8 mouse cellular contexts compared by ENCODE assay signal in the genomic region with DNA sequence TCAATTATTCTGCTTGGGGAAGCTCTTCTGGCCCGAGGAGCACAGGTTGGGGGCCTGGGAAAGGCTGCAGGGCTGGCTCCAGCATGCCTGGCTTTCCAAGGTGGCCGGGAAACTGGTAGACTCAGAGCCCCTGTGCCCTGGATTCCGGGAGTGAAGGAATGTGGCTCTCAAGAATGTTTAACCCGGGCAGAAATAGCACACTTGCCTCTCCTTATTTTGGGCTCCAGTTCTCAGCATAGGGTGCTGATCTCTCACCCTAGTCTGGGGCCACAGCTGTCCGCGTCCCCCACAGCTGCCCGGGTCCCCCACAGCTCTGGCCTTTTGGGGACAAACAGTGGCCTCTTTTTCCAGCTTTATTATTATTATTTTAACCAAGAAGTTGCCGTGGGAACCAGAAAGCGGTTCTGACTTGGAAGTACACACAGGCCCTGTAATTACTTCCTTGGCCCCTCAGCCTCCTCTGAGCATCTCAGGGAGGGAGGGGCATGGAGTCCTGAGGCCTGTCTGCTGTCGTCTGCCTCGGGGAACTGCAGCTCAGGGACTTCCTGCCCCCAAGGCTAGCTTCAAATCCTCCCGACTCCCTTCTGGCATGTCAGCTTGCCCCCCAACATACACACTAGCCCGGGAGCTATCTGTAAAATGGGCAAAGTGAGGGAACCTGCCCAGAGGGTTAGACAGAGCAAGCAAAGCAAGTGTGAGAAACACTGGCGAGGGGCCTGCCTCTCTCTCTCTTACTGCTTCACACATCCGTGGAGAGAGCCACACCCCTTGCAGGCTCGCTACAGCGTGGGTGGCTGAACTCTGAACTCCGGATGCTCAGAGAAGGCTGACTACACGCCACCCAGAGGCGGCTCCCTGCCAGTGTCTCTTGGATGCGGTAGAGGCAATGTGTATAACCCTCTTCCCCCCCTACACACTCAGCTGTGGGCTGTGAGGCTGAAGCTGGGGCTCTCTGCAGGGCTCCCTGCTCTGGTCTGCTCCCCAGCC. TPM values are rescaled to one million over a fixed set of nuclear protein-coding genes. Genes with fewer than 3 reads are reported as not detected.
DNase-seq lines count a peak whose midpoint lies in the region; ATAC-seq and TF ChIP-seq lines count a peak whose summit lies in the region.

No protein-coding gene starts in this region.

- H3K9ac ChIP-seq in liver, embryonic 11.5 days (ENCODE audit: low read depth, low read length), result no peak overlapping the region
- H3K9ac ChIP-seq in stomach, embryonic 14.5 days (replicated peaks; ENCODE audit: low read depth, low read length), result no peak overlapping the region

- peaks cover 15% of the 10 kb centered on the region for H3K36me3 ChIP-seq in embryonic facial prominence, embryonic 10.5 days (replicated peaks)
- H3K36me3 ChIP-seq in liver, embryonic 11.5 days (ENCODE audit: control insufficient read depth, insufficient read depth, low read length), result no peaks in the 10 kb centered on the region
- H3K36me3 ChIP-seq in myocyte (ENCODE audit: control insufficient read depth, insufficient read depth), result no peaks in the 10 kb centered on the region
- no peaks in the 10 kb centered on the region for H3K36me3 ChIP-seq in stomach, embryonic 14.5 days (ENCODE audit: control insufficient read depth, insufficient read depth, low read length)

- no peaks in the 10 kb centered on the region for H3K27me3 ChIP-seq in embryonic facial prominence, embryonic 10.5 days (replicated peaks; ENCODE audit: low read depth, poor library complexity, severe bottlenecking)
- no peaks in the 10 kb centered on the region for H3K27me3 ChIP-seq in liver, embryonic 11.5 days (replicated peaks; ENCODE audit: control insufficient read depth, insufficient read depth, low read length)
- H3K27me3 ChIP-seq in myocyte (ENCODE audit: control insufficient read depth, insufficient read depth, insufficient read length), result no peaks in the 10 kb centered on the region
- no peaks in the 10 kb centered on the region for H3K27me3 ChIP-seq in stomach, embryonic 14.5 days (ENCODE audit: control insufficient read depth, insufficient read depth, low read length)

- no peak; the same call in 1 of the 2 replicates for ATAC-seq in liver, embryonic 11.5 days (replicated peaks; ENCODE audit: low FRiP score)
- 0 out of 2 replicates have a peak, but pooled peaks have one; percentile 11 for ATAC-seq in stomach, embryonic 14.5 days (ENCODE audit: insufficient number of reproducible peaks, insufficient read depth, low FRiP score, low read depth)

- no peak overlapping the region for H3ac ChIP-seq in myocyte (ENCODE audit: control insufficient read depth, insufficient read length)

- H3K9me3 ChIP-seq in embryonic facial prominence, embryonic 10.5 days, result no peaks in the 10 kb centered on the region
- H3K9me3 ChIP-seq in liver, embryonic 11.5 days (ENCODE audit: control insufficient read depth, low read length), result no peaks in the 10 kb centered on the region
- H3K9me3 ChIP-seq in stomach, embryonic 14.5 days (ENCODE audit: control insufficient read depth, low read depth, low read length), result no peaks in the 10 kb centered on the region

- H3K79me2 ChIP-seq in myocyte (ENCODE audit: control insufficient read depth, insufficient read depth), result peaks cover 73% of the 10 kb centered on the region

- 19% methylated on average over 21 of the region's 21 CpGs for WGBS in embryonic facial prominence, embryonic 10.5 days
- 29% methylated on average over 21 of the region's 21 CpGs for WGBS in liver, embryonic 11.5 days
- 18% methylated on average over 21 of the region's 21 CpGs for WGBS in stomach, embryonic 14.5 days

- peak overlapping the region; percentile 17 for H3K4me3 ChIP-seq in embryonic facial prominence, embryonic 10.5 days
- no peak overlapping the region for H3K4me3 ChIP-seq in liver, embryonic 11.5 days (ENCODE audit: low read depth, low read length)
- H3K4me3 ChIP-seq in myocyte, result no peak overlapping the region
- H3K4me3 ChIP-seq in stomach, embryonic 14.5 days (ENCODE audit: low read depth, low read length), result no peak overlapping the region

- peak; percentile 7 to 54 for DNase-seq in urinary bladder, postnatal 36 days (ENCODE audit: low spot score in 2 of 2)
- DNase-seq in urinary bladder, adult 18-20 months (ENCODE audit: low spot score in 2 of 2), result no peak
- DNase-seq in embryonic facial prominence, embryonic 10.5 days (ENCODE audit: low spot score), result peak; percentile 68
- peak; percentile 62 to 72 for DNase-seq in heart, adult 9 months (ENCODE audit: low spot score in 2 of 2)
- DNase-seq in kidney, adult 8-10 months, result peak; percentile 69 to 78
- DNase-seq in liver, embryonic 11.5 days (ENCODE audit: low spot score), result peak; percentile 62

- peak overlapping the region; percentile 8 for H3K27ac ChIP-seq in embryonic facial prominence, embryonic 10.5 days (replicated peaks)
- H3K27ac ChIP-seq in liver, embryonic 11.5 days (ENCODE audit: low read depth, low read length), result no peak overlapping the region; the same call in 1 of the 2 replicates
- H3K27ac ChIP-seq in stomach, embryonic 14.5 days (ENCODE audit: low read length), result peak overlapping the region; percentile 66

- peaks cover 65% of the 10 kb centered on the region for H3K4me1 ChIP-seq in embryonic facial prominence, embryonic 10.5 days
- peaks cover 20% of the 10 kb centered on the region; the same call in 1 of the 2 replicates for H3K4me1 ChIP-seq in liver, embryonic 11.5 days (replicated peaks; ENCODE audit: control insufficient read depth, insufficient read depth, low read length)
- H3K4me1 ChIP-seq in stomach, embryonic 14.5 days (ENCODE audit: control insufficient read depth, insufficient read depth, low read length), result peaks cover 33% of the 10 kb centered on the region

- TF ChIP-seq POLR2A in myocyte (IDR thresholded peaks at IDR 0.05; ENCODE audit: insufficient read length, low read depth), result peak; percentile 43

- peak overlapping the region; percentile 28 for H3K4me2 ChIP-seq in liver, embryonic 11.5 days
- H3K4me2 ChIP-seq in myocyte (ENCODE audit: low read depth), result peak overlapping the region; percentile 94
- H3K4me2 ChIP-seq in stomach, embryonic 14.5 days (replicated peaks; ENCODE audit: low read depth, low read length), result peak overlapping the region; percentile 35

TF ChIP-seq in myocyte, 11 proteins besides CTCF, POLR2A, EP300 and RAD21:
- no peak for TF ChIP-seq USF1 (IDR thresholded peaks at IDR 0.05; ENCODE audit: low read depth)
- TF ChIP-seq MAX (IDR thresholded peaks at IDR 0.05; ENCODE audit: low read depth), result no peak
- TF ChIP-seq TCF3 (IDR thresholded peaks at IDR 0.05; ENCODE audit: insufficient read length, low read depth), result no peak
- TF ChIP-seq MYOG (IDR thresholded peaks at IDR 0.05; ENCODE audit: control insufficient read depth in 1 of 3, insufficient read depth in 1 of 3, insufficient read length in 2 of 3, low read depth in 2 of 3), result peak in 2 of 3 experiments; percentile 47 to 75
- TF ChIP-seq CEBPB (IDR thresholded peaks at IDR 0.05; ENCODE audit: insufficient read depth, poor library complexity, severe bottlenecking), result no peak
- peak in 2 of 3 experiments; percentile 6 to 54 for TF ChIP-seq MYOD1 (IDR thresholded peaks at IDR 0.05; ENCODE audit: control insufficient read depth in 1 of 3, insufficient read length in 2 of 3, low read depth in 2 of 3)
- no peak for TF ChIP-seq SRF (IDR thresholded peaks at IDR 0.05; ENCODE audit: control insufficient read depth, insufficient read length, low read depth)
- TF ChIP-seq TCF12 (IDR thresholded peaks at IDR 0.05; ENCODE audit: insufficient read depth, poor library complexity, severe bottlenecking), result no peak
- no peak for TF ChIP-seq E2F4 (IDR thresholded peaks at IDR 0.05; ENCODE audit: insufficient read depth)
- no peak for TF ChIP-seq REST (IDR thresholded peaks at IDR 0.05; ENCODE audit: insufficient read depth, insufficient read length)
- TF ChIP-seq POLR2AphosphoS2 (IDR thresholded peaks at IDR 0.05; ENCODE audit: insufficient read length, low read depth), result no peak

RNA-seq across cellular contexts. Expression of a gene that starts 10.6 kb away (rescaled TPM):
- 66.0 and 66.5 TPM in 2 replicates for polyA plus RNA-seq in embryonic facial prominence, embryonic 10.5 days (2016; fragmentation: Nextera tagmentation; extraction: Ambion mirVana)
- polyA plus RNA-seq in liver, embryonic 11.5 days (2014; fragmentation: Nextera tagmentation; extraction: Ambion mirVana), result 8.5 and 11.3 TPM in 2 replicates
- polyA plus RNA-seq in myocyte (2012; fragmentation: generic; extraction: Trizol), result 36.1 TPM
- 34.7 and 36.0 TPM in 2 replicates for polyA plus RNA-seq in stomach, embryonic 14.5 days (2014; fragmentation: Nextera tagmentation; extraction: Ambion mirVana)

RNA-seq across cellular contexts. Expression of a gene that starts 58.0 kb away (rescaled TPM):
- 0.15 TPM in 1 of 2 replicates, not detected in the other for polyA plus RNA-seq in embryonic facial prominence, embryonic 10.5 days (2016; fragmentation: Nextera tagmentation; extraction: Ambion mirVana)
- polyA plus RNA-seq in liver, embryonic 11.5 days (2014; fragmentation: Nextera tagmentation; extraction: Ambion mirVana), result 0.10 and 0.38 TPM in 2 replicates
- polyA plus RNA-seq in myocyte (2012; fragmentation: generic; extraction: Trizol), result 2.6 TPM
- 4.1 and 4.6 TPM in 2 replicates for polyA plus RNA-seq in stomach, embryonic 14.5 days (2014; fragmentation: Nextera tagmentation; extraction: Ambion mirVana)

Comparison
In these comparisons a context has a peak if more than half of its experiments do, and no peak if none do; other contexts are left out.
1. DNase-seq: peak in urinary bladder, postnatal 36 days (2 of 2), embryonic facial prominence, embryonic 10.5 days (single experiment), heart, adult 9 months (2 of 2), kidney, adult 8-10 months (2 of 2) and liver, embryonic 11.5 days (single experiment); none in urinary bladder, adult 18-20 months (0 of 2).
2. H3K4me2 ChIP-seq: peak in every context shown above with its lines; median percentile 94 in myocyte; 35 in stomach, embryonic 14.5 days; 28 in liver, embryonic 11.5 days.